In genomic region chr14:40915838-40916237, GRCm38 (mm10) we compare ENCODE assay signal across 19 mouse cellular contexts. TPM values are rescaled to one million over a fixed set of nuclear protein-coding genes. Genes with fewer than 3 reads are reported as not detected.
DNase-seq lines count a peak whose midpoint lies in the region; ATAC-seq and TF ChIP-seq lines count a peak whose summit lies in the region.
"Had no signal": no experiment of that assay in that cellular context is flagged by ENCODE, and none has a peak within 500 bp of the region (broad histone marks: within the 10 kb centered on the region; RNA-seq: fewer than 3 reads in every experiment).

No protein-coding gene starts in this region.

- DNase-seq in gastrocnemius, adult 2 months = no peak
- no peak for DNase-seq in gastrocnemius, postnatal 14 days
- DNase-seq in heart, adult 18-20 months = no peak
- DNase-seq in liver, embryonic 14.5 days (ENCODE audit: low read depth in 3 of 3, low spot score in 3 of 3) = no peak
- DNase-seq in liver, postnatal 0 days = no peak
- DNase-seq in left cerebral cortex, postnatal 10 days (ENCODE audit: extremely low spot score in 1 of 2, low spot score in 2 of 2) = no peak
- DNase-seq: adrenal gland, postnatal 36 days; cerebellum, adult 2 months; cerebellum, postnatal 10 days; forebrain, postnatal 0 days; gastrocnemius, postnatal 36 days; heart, postnatal 36 days had no signal

- H3K27ac ChIP-seq in gastrocnemius, adult 2 months = peak overlapping the region; percentile 53; the same call in 1 of the 2 replicates
- no peak overlapping the region for H3K27ac ChIP-seq in heart, embryonic 13.5 days (replicated peaks)
- no peak overlapping the region for H3K27ac ChIP-seq in liver, embryonic 14.5 days
- no peak overlapping the region for H3K27ac ChIP-seq in liver, postnatal 0 days (ENCODE audit: low read depth)
- H3K27ac ChIP-seq: embryonic facial prominence, embryonic 10.5 days; forebrain, embryonic 13.5 days; hindbrain, embryonic 15.5 days had no signal

- intact Hi-C loops in gastrocnemius, adult 2 months (cut with DNase I) = loop anchor here (2.0 kb wide), 1 partner anchor 119 kb away; no protein-coding TSS in a partner anchor
- intact Hi-C loops in gastrocnemius, postnatal 14 days (cut with DNase I; ENCODE audit: low total_unique reads) = loop anchor here (2.0 to 5.0 kb wide), 2 partner anchors 59 to 121 kb away; no protein-coding TSS in a partner anchor
- intact Hi-C loops in left cerebral cortex, postnatal 10 days (cut with DNase I) = loop anchor here (2.0 to 5.0 kb wide), 2 partner anchors 59 to 116 kb away; no protein-coding TSS in a partner anchor

- 47% methylated on average over 8 of the region's 8 CpGs for WGBS in heart, embryonic 13.5 days
- WGBS in liver, embryonic 14.5 days (ENCODE audit: insufficient replicate concordance) = 76% methylated on average over 8 of the region's 8 CpGs
- WGBS in liver, postnatal 0 days (ENCODE audit: insufficient replicate concordance) = 80% methylated on average over 8 of the region's 8 CpGs

- TF ChIP-seq EP300 in liver, embryonic 14.5 days (IDR thresholded peaks at IDR 0.05; ENCODE audit: low read depth) = no peak
- no peak for TF ChIP-seq EP300 in liver, postnatal 0 days (IDR thresholded peaks at IDR 0.05; ENCODE audit: low read depth)

- H3K9ac ChIP-seq in heart, embryonic 13.5 days = no peak overlapping the region
- H3K9ac ChIP-seq in liver, embryonic 14.5 days (replicated peaks) = no peak overlapping the region
- no peak overlapping the region for H3K9ac ChIP-seq in liver, postnatal 0 days (replicated peaks)
- H3K9ac ChIP-seq: forebrain, embryonic 13.5 days; forebrain, postnatal 0 days; hindbrain, embryonic 15.5 days had no signal

- H3K9me3 ChIP-seq in heart, embryonic 13.5 days = no peaks in the 10 kb centered on the region
- no peaks in the 10 kb centered on the region for H3K9me3 ChIP-seq in liver, embryonic 14.5 days (ENCODE audit: control insufficient read depth, low read length)
- H3K9me3 ChIP-seq in liver, postnatal 0 days (ENCODE audit: low read length) = no peaks in the 10 kb centered on the region
- H3K9me3 ChIP-seq in E14TG2a.4 (ENCODE audit: low read length) = no peaks in the 10 kb centered on the region
- H3K9me3 ChIP-seq: embryonic facial prominence, embryonic 10.5 days; forebrain, embryonic 13.5 days; hindbrain, embryonic 15.5 days had no signal

- H3K27me3 ChIP-seq in heart, embryonic 13.5 days (replicated peaks) = no peaks in the 10 kb centered on the region
- H3K27me3 ChIP-seq in liver, embryonic 14.5 days (ENCODE audit: control insufficient read depth, insufficient read depth, low read length) = no peaks in the 10 kb centered on the region
- no peaks in the 10 kb centered on the region for H3K27me3 ChIP-seq in liver, postnatal 0 days (ENCODE audit: insufficient read depth, low read length)
- no peaks in the 10 kb centered on the region for H3K27me3 ChIP-seq in E14TG2a.4 (ENCODE audit: insufficient read depth, low read length)
- H3K27me3 ChIP-seq: forebrain, embryonic 13.5 days; hindbrain, embryonic 15.5 days; Patski had no signal

- ATAC-seq in heart, embryonic 13.5 days (ENCODE audit: extremely low read depth, insufficient number of reproducible peaks, low FRiP score, low TSS enrichment) = peak; percentile 29; the same call in 1 of the 2 replicates
- ATAC-seq in liver, embryonic 14.5 days (ENCODE audit: insufficient read depth) = 0 out of 2 replicates have a peak, but pooled peaks have one; percentile 6
- ATAC-seq in liver, postnatal 0 days = no peak
- ATAC-seq: activated CD4-positive, CD25-positive, alpha-beta regulatory T cell, adult 4 months; forebrain, embryonic 13.5 days; forebrain, postnatal 0 days; Patski had no signal

- H3K4me1 ChIP-seq in heart, embryonic 13.5 days = peaks cover 47% of the 10 kb centered on the region
- H3K4me1 ChIP-seq in liver, embryonic 14.5 days (replicated peaks; ENCODE audit: control insufficient read depth in 2 of 2, insufficient read depth in 2 of 2, low read length in 1 of 2) = peaks cover 0 to 16% of the 10 kb centered on the region in 2 experiments; a peak in 2 of 4 replicates
- H3K4me1 ChIP-seq in liver, postnatal 0 days (ENCODE audit: insufficient read depth) = peaks cover 20% of the 10 kb centered on the region
- peaks cover 74% of the 10 kb centered on the region for H3K4me1 ChIP-seq in E14TG2a.4 (replicated peaks; ENCODE audit: low read depth, low read length)

- no peak for TF ChIP-seq CTCF in gastrocnemius, adult 2 months (IDR thresholded peaks at IDR 0.05)
- TF ChIP-seq CTCF in liver, embryonic 14.5 days (IDR thresholded peaks at IDR 0.05; ENCODE audit: low read depth) = no peak
- TF ChIP-seq CTCF in liver, postnatal 0 days (IDR thresholded peaks at IDR 0.05; ENCODE audit: low read depth) = no peak
- no peak for TF ChIP-seq CTCF in E14TG2a.4 (conservative IDR thresholded peaks at IDR 0.05; ENCODE audit: low read length)

- peaks cover 50% of the 10 kb centered on the region for H3K36me3 ChIP-seq in heart, embryonic 13.5 days
- H3K36me3 ChIP-seq in liver, embryonic 14.5 days (replicated peaks; ENCODE audit: control insufficient read depth, insufficient read depth, low read depth) = peaks cover 20% of the 10 kb centered on the region
- H3K36me3 ChIP-seq in liver, postnatal 0 days (replicated peaks; ENCODE audit: insufficient read depth, low read length) = peaks cover 53% of the 10 kb centered on the region
- peaks cover 62% of the 10 kb centered on the region for H3K36me3 ChIP-seq in E14TG2a.4 (ENCODE audit: insufficient read depth, low read length)

- H3K4me3 ChIP-seq in gastrocnemius, adult 2 months = no peak overlapping the region
- no peak overlapping the region for H3K4me3 ChIP-seq in heart, embryonic 13.5 days
- no peak overlapping the region for H3K4me3 ChIP-seq in liver, embryonic 14.5 days (ENCODE audit: insufficient read depth in 1 of 2, low read depth in 2 of 2, low read length in 2 of 2)
- no peak overlapping the region for H3K4me3 ChIP-seq in liver, postnatal 0 days (ENCODE audit: low read depth, low read length)
- peak overlapping the region; percentile 32; the same call in 1 of the 2 replicates for H3K4me3 ChIP-seq in E14TG2a.4 (replicated peaks; ENCODE audit: low read length)
- H3K4me3 ChIP-seq: embryonic facial prominence, embryonic 10.5 days; forebrain, embryonic 13.5 days; hindbrain, embryonic 15.5 days had no signal

- no peak overlapping the region for H3K4me2 ChIP-seq in heart, embryonic 13.5 days
- H3K4me2 ChIP-seq in liver, embryonic 14.5 days (ENCODE audit: low read depth) = no peak overlapping the region
- no peak overlapping the region for H3K4me2 ChIP-seq in liver, postnatal 0 days (ENCODE audit: low read depth, low read length)
- H3K4me2 ChIP-seq: forebrain, embryonic 13.5 days; hindbrain, embryonic 15.5 days had no signal

RNA-seq across cellular contexts. Expression of gene Sh2d4b, which starts 22.8 kb away (rescaled TPM):
- total RNA-seq in gastrocnemius, adult 2 months (2021) = under 1 TPM; 0.20 to 0.41 TPM
- under 1 TPM; 0.31 to 0.41 TPM for total RNA-seq in gastrocnemius, postnatal 14 days (2021)
- polyA plus RNA-seq in heart, embryonic 13.5 days (2015; fragmentation: Nextera tagmentation; extraction: Ambion mirVana) = 0.48 and 0.67 TPM in 2 replicates
- under 1 TPM; 0.60 to 0.93 TPM for total RNA-seq in heart, adult 18-20 months (2021)
- 0.18 and 0.23 TPM in 2 replicates for polyA plus RNA-seq in liver, embryonic 14.5 days (2012; rRNA removed)
- polyA plus RNA-seq in liver, embryonic 14.5 days (2014; fragmentation: Nextera tagmentation; extraction: Ambion mirVana) = 0.08 TPM in 1 of 2 replicates, not detected in the other
- 0.05 and 0.13 TPM in 2 replicates for polyA plus RNA-seq in liver, postnatal 0 days (2015; fragmentation: Nextera tagmentation; extraction: Ambion mirVana)
- 1 to 10 TPM; 3.6 to 4.6 TPM for total RNA-seq in left cerebral cortex, postnatal 10 days (2021)
- polyA plus RNA-seq: activated CD4-positive, CD25-positive, alpha-beta regulatory T cell, adult 4 months had no signal

RNA-seq across cellular contexts. Expression of gene Tspan14, which starts 50.8 kb away (rescaled TPM):
- total RNA-seq in gastrocnemius, adult 2 months (2021) = 10 to 100 TPM; 11.0 to 16.8 TPM
- 10 to 100 TPM; 16.3 to 16.8 TPM for total RNA-seq in gastrocnemius, postnatal 14 days (2021)
- polyA plus RNA-seq in heart, embryonic 13.5 days (2015; fragmentation: Nextera tagmentation; extraction: Ambion mirVana) = 40.8 and 42.0 TPM in 2 replicates
- total RNA-seq in heart, adult 18-20 months (2021) = 10 to 100 TPM; 13.8 to 18.2 TPM
- 22.0 and 22.9 TPM in 2 replicates for polyA plus RNA-seq in liver, embryonic 14.5 days (2012; rRNA removed)
- 25.4 and 28.5 TPM in 2 replicates for polyA plus RNA-seq in liver, embryonic 14.5 days (2014; fragmentation: Nextera tagmentation; extraction: Ambion mirVana)
- polyA plus RNA-seq in liver, postnatal 0 days (2015; fragmentation: Nextera tagmentation; extraction: Ambion mirVana) = 22.0 and 24.9 TPM in 2 replicates
- 10 to 100 TPM; 63.3 to 64.5 TPM for total RNA-seq in left cerebral cortex, postnatal 10 days (2021)
